9 mouse cellular contexts compared by ENCODE assay signal in the genomic region with DNA sequence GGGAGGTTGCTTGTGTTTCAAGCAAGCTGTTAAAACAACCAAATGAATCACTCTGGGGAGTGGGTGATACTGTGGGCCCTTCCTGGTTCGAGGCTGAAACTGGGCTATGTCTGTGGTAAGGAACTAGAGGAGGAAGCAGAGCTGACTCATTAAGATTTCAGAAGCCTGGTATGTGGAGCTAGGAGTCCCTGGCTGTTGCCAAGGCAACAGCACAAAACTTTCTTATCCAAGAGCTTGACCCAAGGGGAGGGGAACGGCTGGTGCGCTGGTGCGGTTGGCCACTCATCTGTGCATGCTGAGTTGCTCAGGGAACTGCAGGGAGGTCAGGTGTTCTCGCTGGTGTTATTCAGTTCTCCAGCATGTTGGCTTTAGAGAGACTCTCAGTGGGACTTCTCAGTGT. TPM values are rescaled to one million over a fixed set of nuclear protein-coding genes. Genes with fewer than 3 reads are reported as not detected.
A peak's percentile ranks its signal among the peaks of the same experiment; 100 is the strongest.
DNase-seq lines count a peak whose midpoint lies in the region; ATAC-seq lines count a peak whose summit lies in the region.
"Had no signal": no experiment of that assay in that cellular context is flagged by ENCODE, and none has a peak within 500 bp of the region (broad histone marks: within the 10 kb centered on the region; RNA-seq: fewer than 3 reads in every experiment).

No protein-coding gene starts in this region.

- DNase-seq in limb, embryonic 11.5 days (ENCODE audit: low spot score): peak; percentile 46
- no peak for DNase-seq in limb, embryonic 10.5 days (ENCODE audit: low spot score)
- DNase-seq in adrenal gland, adult 8-10 months: peak; percentile 59
- peak; percentile 59 for DNase-seq in splenic B cell, adult 2 months (ENCODE audit: low read depth, low spot score)
- DNase-seq in layer of hippocampus, postnatal 36 days: no peak

- no peak for ATAC-seq in limb, embryonic 11.5 days (ENCODE audit: insufficient number of reproducible peaks, low FRiP score, low TSS enrichment, low read depth)
- ATAC-seq in heart, embryonic 13.5 days (ENCODE audit: extremely low read depth, insufficient number of reproducible peaks, low FRiP score, low TSS enrichment): no peak
- peak; percentile 90 for ATAC-seq in lung, embryonic 16.5 days (ENCODE audit: low read depth)
- ATAC-seq in activated CD4-positive, CD25-positive, alpha-beta regulatory T cell, adult 4 months: no peak

- H3K36me3 ChIP-seq in limb, embryonic 11.5 days (ENCODE audit: control insufficient read depth, insufficient read depth, low read length): no peaks in the 10 kb centered on the region
- no peaks in the 10 kb centered on the region for H3K36me3 ChIP-seq in limb, embryonic 10.5 days
- no peaks in the 10 kb centered on the region for H3K36me3 ChIP-seq in heart, embryonic 13.5 days
- no peaks in the 10 kb centered on the region for H3K36me3 ChIP-seq in lung, embryonic 16.5 days (ENCODE audit: control insufficient read depth, insufficient read depth, low read length)
- no peaks in the 10 kb centered on the region for H3K36me3 ChIP-seq in splenic B cell, adult 2 months (ENCODE audit: control insufficient read depth, insufficient read depth, low read length, poor library complexity, severe bottlenecking)
- H3K36me3 ChIP-seq: limb, embryonic 13.5 days had no signal

- no peak overlapping the region for H3K4me2 ChIP-seq in limb, embryonic 11.5 days (ENCODE audit: low read depth, severe bottlenecking)
- no peak overlapping the region for H3K4me2 ChIP-seq in heart, embryonic 13.5 days
- no peak overlapping the region for H3K4me2 ChIP-seq in lung, embryonic 16.5 days (ENCODE audit: low read depth, low read length)
- H3K4me2 ChIP-seq: limb, embryonic 13.5 days had no signal

- 36% methylated on average over 5 of the region's 5 CpGs for WGBS in limb, embryonic 11.5 days
- 55% methylated on average over 5 of the region's 5 CpGs for WGBS in limb, embryonic 10.5 days
- 30% methylated on average over 5 of the region's 5 CpGs for WGBS in heart, embryonic 13.5 days
- WGBS in lung, embryonic 16.5 days: 17% methylated on average over 5 of the region's 5 CpGs

- H3K9ac ChIP-seq in limb, embryonic 11.5 days (ENCODE audit: low read length): no peak overlapping the region
- 0 out of 2 replicates have a peak overlapping the region, but pooled peaks have one; percentile 24 for H3K9ac ChIP-seq in heart, embryonic 13.5 days
- no peak overlapping the region for H3K9ac ChIP-seq in lung, embryonic 16.5 days (ENCODE audit: low read length)
- H3K9ac ChIP-seq: limb, embryonic 13.5 days had no signal

- H3K9me3 ChIP-seq in limb, embryonic 11.5 days (ENCODE audit: control insufficient read depth, low read length): no peaks in the 10 kb centered on the region
- H3K9me3 ChIP-seq in limb, embryonic 10.5 days (replicated peaks): no peaks in the 10 kb centered on the region
- H3K9me3 ChIP-seq in heart, embryonic 13.5 days: no peaks in the 10 kb centered on the region
- no peaks in the 10 kb centered on the region for H3K9me3 ChIP-seq in lung, embryonic 16.5 days (ENCODE audit: control insufficient read depth, low read length)
- H3K9me3 ChIP-seq: limb, embryonic 13.5 days had no signal

- H3K27ac ChIP-seq in limb, embryonic 11.5 days (replicated peaks; ENCODE audit: low read depth, low read length): no peak overlapping the region
- no peak overlapping the region for H3K27ac ChIP-seq in limb, embryonic 10.5 days
- H3K27ac ChIP-seq in heart, embryonic 13.5 days (replicated peaks): no peak overlapping the region
- peak overlapping the region; percentile 45; the same call in 1 of the 2 replicates for H3K27ac ChIP-seq in lung, embryonic 16.5 days (ENCODE audit: low read length)
- H3K27ac ChIP-seq: limb, embryonic 13.5 days had no signal

- no peaks in the 10 kb centered on the region for H3K27me3 ChIP-seq in limb, embryonic 11.5 days (ENCODE audit: control insufficient read depth, insufficient read depth, low read length)
- H3K27me3 ChIP-seq in limb, embryonic 10.5 days (ENCODE audit: low read depth, poor library complexity, severe bottlenecking): no peaks in the 10 kb centered on the region
- H3K27me3 ChIP-seq in heart, embryonic 13.5 days (replicated peaks): no peaks in the 10 kb centered on the region
- H3K27me3 ChIP-seq in lung, embryonic 16.5 days (ENCODE audit: control insufficient read depth, insufficient read depth, low read depth, low read length): no peaks in the 10 kb centered on the region
- H3K27me3 ChIP-seq in splenic B cell, adult 2 months (ENCODE audit: control insufficient read depth, insufficient read depth, low read length, poor library complexity, severe bottlenecking): no peaks in the 10 kb centered on the region
- H3K27me3 ChIP-seq: limb, embryonic 13.5 days had no signal

- H3K4me3 ChIP-seq in limb, embryonic 11.5 days (ENCODE audit: low read depth, low read length): no peak overlapping the region
- H3K4me3 ChIP-seq in limb, embryonic 10.5 days: no peak overlapping the region
- H3K4me3 ChIP-seq in heart, embryonic 13.5 days: no peak overlapping the region
- H3K4me3 ChIP-seq in lung, embryonic 16.5 days (ENCODE audit: low read length): no peak overlapping the region
- H3K4me3 ChIP-seq: limb, embryonic 13.5 days had no signal

- H3K4me1 ChIP-seq in limb, embryonic 11.5 days (ENCODE audit: control insufficient read depth, insufficient read depth, low read length): no peaks in the 10 kb centered on the region
- peaks cover 23% of the 10 kb centered on the region for H3K4me1 ChIP-seq in limb, embryonic 10.5 days
- H3K4me1 ChIP-seq in heart, embryonic 13.5 days: peaks cover 27% of the 10 kb centered on the region
- H3K4me1 ChIP-seq in lung, embryonic 16.5 days (replicated peaks; ENCODE audit: control insufficient read depth, insufficient read depth, low read length): no peaks in the 10 kb centered on the region; the same call in none of the 2 replicates

RNA-seq across cellular contexts. Expression of gene Ppp2ca, which starts 18.5 kb away (rescaled TPM):
- polyA plus RNA-seq in limb, embryonic 11.5 days (2014; fragmentation: Nextera tagmentation; extraction: Ambion mirVana): 112 and 117 TPM in 2 replicates
- 89.8 and 92.2 TPM in 2 replicates for polyA plus RNA-seq in limb, embryonic 10.5 days (2016; fragmentation: Nextera tagmentation; extraction: Ambion mirVana)
- total RNA-seq in adrenal gland, adult 8-10 months (2022): 10 to 100 TPM; 67.9 to 74.5 (median 69.6) TPM
- polyA plus RNA-seq in heart, embryonic 13.5 days (2015; fragmentation: Nextera tagmentation; extraction: Ambion mirVana): 64.2 and 68.9 TPM in 2 replicates
- 57.8 and 62.7 TPM in 2 replicates for polyA plus RNA-seq in lung, embryonic 16.5 days (2015; fragmentation: Nextera tagmentation; extraction: Ambion mirVana)
- 100 to 1,000 TPM; 112 to 117 TPM for total RNA-seq in layer of hippocampus, postnatal 36 days (2021)
- polyA plus RNA-seq in activated CD4-positive, CD25-positive, alpha-beta regulatory T cell, adult 4 months (2017; shearing (Covaris generic)): 10 to 100 TPM; 11.0 to 18.0 TPM

Comparison
In these comparisons a context has a peak if more than half of its experiments do, and no peak if none do; other contexts are left out.
1. DNase-seq: peak in limb, embryonic 11.5 days (single experiment), adrenal gland, adult 8-10 months (single experiment) and splenic B cell, adult 2 months (single experiment); none in limb, embryonic 10.5 days (single experiment) and layer of hippocampus, postnatal 36 days (0 of 2).